Mouse (Mus musculus) frontal cortex, postnatal 10 days (tissue): ENCODE data around the gene Kcnip3.

Experiments used
- DNase-seq, 2 experiments: peaks; one replicate each; pipeline ENCODE4 v3.0.0; 2022; ENCODE audit warnings: low spot score in 2 of 2, mixed read lengths in 1 of 2

Gene Kcnip3

DNA sequence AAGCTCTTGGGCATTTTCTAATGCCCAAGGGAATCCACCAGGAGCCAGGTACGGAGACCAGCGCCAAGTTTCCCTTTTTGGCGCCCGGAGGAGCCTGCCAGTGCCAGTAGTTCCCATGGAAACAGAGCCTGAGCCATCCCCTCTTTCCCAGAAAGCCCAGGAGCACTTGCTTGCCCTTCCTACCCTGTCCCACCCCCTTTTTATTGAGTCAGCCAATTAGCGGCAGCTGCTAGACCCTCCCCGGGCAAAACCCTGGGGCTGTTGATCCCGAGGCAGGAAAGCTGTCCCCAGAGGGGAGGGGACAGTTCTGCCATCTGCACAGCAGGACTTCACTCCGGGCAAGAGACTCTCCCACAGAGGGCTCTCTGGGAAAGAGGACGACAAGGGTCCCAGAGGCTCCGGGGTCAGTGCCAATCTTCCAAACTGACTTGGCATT lies at the start of gene Kcnip3:
Gene Kcnip3, minus strand, starts transcription at position 89 of the 436 bp plus-strand sequence.
- DNase-seq: peak; percentile 72 to 82

DNA sequence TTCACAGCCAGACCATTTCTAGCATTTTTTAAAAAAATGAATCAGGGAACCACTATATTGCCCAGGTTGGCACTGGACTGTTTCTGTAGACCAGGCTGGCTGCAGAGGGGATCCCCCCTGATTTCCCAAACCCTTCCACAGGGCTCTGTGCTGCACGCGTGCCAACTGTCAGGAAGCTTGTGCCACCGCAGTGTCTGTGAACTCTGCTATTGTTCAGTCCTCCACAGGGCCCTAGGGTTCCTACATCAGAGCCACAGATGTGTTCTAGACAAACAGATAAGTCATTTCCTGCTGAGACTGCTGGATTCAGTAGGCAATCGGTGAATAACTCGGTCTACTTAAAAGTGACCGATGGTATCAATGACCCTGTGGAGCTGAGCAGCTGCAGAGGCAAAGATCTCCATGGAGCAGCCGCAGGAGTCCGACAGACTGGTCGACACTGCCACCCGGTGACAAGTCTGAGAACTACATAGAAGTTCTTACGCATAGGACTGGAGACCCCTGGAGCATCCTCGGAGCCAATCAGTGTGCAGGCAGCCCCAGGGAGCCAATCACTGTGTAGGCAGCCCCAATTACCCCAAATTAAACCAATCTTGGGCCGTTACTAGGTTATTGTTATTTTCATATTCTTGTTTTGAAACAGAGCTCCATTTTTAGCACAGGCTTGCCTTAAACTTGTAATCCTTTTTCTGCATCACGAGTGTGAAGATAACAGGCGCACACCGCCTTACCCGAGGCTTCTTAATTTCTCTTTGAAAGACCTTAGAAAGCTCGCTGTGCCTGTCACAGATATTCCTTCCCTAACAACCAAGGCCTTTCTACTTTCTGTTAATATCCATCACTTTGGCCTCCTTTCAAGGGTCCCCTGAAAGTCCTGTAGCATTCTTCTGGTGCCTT lies 37.4 kb upstream of the Kcnip3 start:
- DNase-seq: peak; percentile 89 to 96

DNA sequence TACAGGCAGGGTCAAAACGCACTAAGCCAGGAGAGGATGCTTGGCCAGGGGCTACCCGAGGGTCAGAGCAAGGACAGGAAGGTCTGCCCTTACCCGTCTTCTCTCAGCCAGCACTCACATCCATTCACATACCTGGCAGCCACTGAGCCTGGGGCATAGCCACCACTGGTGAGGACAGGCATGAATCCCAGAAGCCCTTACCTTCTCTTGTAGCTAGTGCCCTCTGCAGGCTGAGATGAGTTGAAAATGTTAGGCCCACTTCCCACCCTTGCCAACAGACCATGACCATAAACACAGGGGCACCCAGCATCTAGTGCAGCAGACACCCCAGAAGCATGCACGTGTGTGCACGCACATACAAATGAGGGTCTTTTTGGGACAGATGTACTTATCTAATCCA lies 29.2 kb upstream of the Kcnip3 start:
- peak in 1 of 2 experiments; percentile 44 for DNase-seq

DNA sequence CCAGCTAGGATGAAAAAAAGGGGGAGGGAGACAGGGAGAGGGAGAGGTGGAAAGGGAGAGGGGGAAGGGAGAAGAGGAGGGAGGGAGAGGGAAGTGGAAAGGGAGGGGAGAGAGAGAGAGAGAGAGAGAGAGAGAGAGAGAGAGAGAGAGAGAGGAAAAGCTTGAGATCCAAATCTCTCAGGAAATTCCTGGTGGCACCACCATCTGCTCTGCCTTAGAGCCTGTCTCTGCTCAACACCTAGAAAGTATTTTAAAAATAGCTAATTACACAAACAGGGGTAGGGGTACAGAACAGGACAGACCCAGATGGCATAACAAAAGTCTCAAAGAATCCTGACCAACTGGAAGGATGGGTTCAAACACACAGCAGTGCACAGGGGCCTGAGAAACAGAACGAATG lies 28.6 kb upstream of the Kcnip3 start:
- no peak for DNase-seq

DNA sequence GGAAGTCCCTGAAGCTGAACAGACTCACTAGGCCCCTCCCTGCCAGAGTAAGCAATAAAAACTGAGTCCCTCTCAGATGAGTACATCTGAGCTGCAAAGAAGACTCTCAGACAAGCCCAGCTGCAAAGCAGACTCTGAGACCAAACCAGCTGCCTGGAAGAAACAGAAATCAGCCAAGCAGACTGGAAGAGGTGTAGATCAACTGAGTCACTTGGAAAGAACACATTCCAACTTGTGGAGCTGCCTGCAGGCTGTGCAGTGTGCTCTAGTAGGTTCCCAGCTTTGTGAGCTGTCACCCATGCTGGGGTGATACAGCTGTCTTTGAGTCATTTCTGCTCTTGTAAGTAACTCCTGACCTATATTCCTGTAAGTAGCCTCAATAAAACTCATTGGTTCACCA lies 27.8 kb upstream of the Kcnip3 start:
- DNase-seq: no peak

DNA sequence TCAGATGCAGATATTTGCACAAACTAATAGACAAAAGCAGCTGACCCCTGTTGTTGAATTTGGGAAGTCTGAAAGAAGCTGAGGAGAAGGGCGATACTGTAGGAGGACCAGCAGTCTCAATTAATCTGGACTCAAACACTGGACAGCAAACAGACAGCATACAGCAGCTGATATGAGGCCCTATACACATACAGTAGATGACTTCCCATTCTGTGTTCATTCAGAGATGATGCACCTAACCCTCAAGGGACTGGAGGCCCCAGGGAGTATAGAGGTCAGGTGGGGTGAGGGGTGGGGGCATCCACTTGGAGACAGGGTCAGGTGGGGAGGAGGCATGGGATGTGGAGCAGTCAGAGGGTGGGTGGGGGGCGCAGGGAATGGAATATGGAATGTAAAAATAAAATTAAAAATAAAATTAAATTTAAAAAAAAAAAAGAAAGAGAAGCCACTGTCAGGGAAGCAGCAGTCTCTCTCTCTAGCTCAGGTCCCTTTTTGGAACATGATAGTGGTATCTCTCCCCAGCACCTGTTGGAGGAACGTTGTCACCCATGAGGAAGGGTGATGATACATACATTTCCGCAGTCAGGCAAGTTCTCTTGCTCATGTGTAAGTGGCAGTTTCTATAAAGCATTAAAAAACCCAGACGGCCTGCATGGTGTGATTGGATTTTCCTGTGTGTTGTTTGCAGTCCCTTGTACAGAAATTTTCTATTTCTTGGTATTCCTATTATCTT lies 26.6 kb upstream of the Kcnip3 start:
- no peak for DNase-seq

DNA sequence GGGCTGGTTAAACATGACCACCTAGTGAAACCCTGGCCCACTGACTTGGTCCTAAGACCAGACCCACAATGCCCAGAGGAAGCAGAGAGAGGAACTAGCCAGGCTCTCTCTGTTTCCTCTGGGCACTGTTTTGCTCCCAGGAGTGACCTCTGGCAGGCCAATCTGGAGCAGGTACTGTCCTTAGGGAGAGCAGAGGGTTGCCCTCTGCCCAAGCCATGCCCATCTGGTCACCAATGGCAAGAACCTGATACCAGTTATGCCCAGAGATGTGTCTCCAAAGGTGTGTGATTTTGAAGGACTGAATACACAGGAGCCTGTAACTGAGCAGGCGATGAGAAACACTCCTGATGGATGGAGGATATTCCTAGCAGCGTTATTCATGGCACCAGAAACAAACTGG lies 19.8 kb upstream of the Kcnip3 start:
- DNase-seq: no peak

DNA sequence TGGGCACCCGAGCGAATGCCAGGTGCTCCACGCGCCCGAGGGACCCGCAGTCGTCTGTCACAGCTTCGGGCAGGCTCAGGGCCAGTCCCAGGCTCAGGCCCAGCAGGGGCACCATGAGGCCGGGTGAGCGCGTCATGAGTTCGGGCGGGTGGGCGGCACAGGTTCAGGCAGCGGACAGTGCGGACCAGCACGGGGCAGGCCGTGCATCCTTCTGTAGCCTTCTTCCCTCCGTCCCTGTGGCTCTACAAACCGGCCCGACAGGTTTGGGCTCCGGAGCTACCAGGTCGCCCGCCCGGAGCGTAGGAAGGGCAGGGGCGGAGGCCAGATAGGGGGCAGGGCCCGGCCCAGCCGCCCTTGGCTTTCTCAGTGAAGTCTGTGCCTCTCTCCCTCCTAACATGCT lies 19.3 kb upstream of the Kcnip3 start, which contains the start of gene Prom2:
Gene Prom2, minus strand, starts transcription at position 283 of the 400 bp plus-strand sequence.
- DNase-seq: no peak

DNA sequence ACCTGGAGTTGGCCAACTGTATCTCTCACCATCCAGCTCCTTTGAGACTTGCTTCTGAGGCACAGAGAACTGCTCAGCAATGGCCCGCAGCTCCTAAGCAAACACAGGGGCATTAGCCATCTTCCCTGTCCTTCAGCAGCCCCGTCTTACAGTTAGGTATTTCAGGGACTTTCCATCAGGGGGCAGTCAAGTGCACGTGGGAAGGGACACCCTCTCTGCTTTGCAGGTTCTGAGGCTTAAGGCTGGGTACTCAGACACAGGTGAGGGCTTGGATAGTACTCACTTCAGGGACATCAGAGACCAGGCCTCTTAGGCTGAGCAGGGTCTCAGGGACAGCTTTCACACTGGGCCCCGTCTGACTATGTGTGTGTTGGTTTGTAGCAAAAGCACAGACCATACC lies 17.6 kb upstream of the Kcnip3 start:
- DNase-seq: no peak

DNA sequence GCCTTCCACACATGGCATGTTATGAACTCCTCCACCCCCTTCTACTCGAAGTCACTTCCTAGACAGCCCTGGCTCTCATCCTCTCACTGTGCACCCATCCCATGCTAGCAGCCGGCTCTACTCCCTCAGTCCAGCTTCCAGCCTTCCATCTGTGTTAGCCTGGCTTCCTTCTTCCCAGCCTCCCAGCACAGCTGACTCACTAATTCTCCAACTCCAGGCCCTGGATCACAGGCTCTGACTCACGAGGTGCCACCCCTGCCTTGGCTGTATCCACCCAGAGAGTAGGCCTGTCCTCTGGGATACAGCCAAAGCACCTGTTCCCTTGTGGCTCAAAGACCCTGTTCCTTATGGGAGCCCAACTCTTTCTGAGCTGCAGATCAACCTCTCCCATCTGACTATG lies 15.7 kb upstream of the Kcnip3 start:
- DNase-seq: no peak

DNA sequence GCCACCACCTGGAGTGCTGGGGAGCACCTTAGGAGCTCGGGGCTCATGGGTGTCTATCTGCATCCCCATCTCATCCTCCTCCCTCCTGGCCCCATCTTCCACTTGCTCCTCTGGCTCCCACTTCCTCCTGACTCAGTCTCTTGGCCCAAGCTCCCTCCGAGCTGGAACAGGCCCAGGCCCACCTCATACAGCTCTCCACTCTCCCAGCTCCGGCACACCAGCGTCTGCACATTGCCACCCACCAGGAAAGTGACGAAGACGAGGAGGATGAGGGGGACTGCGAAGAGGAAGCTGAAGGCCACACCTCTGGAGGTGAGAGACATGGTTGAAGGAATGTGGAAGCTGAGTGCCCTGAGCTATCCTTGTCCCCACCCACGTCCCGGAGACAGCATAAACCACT lies 13.5 kb upstream of the Kcnip3 start:
- no peak for DNase-seq

DNA sequence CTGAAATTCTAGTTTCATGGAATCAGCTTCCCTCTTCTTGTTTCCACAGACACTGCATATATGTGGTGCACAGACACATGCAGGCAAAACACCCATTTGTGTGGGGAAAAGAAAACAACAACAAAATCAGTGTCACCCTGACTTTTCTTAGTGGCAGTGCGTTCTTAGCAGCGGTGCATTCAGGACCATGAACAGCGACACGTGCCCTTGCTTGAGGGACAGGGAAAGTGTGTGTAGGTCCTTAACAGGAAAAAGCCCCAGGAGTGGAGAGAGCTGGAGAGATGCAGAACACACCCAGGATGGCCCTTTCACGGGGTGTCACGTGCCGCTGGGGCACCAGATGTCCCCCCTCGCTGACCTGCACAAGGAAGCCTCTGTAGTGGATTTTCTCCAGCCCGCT lies 10.5 kb upstream of the Kcnip3 start:
- DNase-seq: no peak

DNA sequence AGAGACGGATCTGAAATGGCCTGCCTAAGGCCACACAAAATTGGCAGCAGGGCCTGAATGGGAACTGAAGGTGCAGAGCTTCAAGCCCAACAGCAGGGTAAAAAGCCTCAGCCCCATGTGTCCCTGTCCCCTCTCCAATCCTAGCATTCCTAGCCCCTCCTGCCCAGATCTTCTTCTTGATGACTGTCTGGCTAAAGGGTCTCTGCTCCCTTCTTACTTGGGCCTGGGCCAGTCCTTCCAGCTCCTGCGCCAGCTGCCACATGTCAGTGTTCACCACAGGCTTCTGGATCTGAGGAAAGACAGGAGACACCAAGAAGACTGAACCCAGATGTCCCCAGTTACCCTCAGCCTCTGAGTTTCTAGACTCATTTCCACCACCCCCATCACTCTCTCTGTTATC lies 9.7 kb upstream of the Kcnip3 start:
- no peak for DNase-seq

DNA sequence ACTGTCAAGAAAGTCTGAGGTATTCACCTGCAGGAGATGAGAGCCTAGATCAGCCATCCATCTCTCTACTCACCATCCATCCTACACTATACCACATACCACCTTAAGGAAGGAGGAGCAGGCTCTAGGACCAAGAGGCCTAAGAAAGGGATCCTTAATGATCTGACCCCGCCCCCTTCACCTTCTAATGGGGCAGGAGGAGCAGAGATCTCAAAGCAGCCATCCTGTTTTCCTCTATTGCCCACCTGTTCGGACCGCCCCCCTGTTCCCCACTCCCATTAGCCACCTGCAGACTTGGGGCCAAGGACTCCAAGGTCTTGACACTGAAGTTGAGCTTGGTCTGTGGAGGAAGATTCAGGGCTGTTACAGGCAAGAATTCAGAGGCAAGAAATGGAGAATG lies 8.5 kb upstream of the Kcnip3 start:
- no peak for DNase-seq

DNA sequence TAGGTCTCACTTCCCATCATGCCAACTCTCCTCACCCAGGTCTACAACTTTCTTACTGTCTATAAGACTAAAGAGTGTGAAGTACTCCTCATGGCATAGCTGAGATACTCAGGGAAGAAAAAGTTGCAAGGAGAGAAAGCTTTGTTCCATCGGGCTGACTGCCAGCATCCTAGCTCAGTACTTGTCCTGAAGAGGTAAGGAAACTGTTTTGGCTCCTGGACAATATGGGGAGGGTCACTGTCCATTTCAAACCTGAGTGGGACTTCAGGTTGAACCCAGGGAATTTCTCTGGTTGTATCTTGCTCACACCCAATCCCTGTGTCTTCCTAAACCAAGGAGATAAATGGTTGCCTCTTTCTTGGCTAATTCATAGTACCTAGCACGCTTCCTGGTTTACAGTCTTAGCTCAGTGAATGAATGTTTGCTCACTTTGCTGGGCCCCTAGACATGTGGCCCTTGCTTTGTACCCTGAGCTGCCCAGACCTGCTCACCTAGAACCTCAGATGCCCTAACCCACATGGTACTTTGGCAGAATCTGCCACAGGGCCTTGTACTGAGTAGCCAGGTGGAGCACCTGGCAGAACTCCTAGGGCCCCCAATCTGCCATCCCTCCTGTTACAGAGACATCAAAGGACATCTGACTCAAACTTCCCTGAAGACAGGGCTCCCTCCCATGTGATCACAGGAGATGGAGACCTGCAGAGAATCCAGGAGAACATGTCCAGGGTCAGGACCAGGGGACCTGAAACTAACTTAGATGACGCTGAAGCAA lies 3.3 kb upstream of the Kcnip3 start:
- DNase-seq: no peak

DNA sequence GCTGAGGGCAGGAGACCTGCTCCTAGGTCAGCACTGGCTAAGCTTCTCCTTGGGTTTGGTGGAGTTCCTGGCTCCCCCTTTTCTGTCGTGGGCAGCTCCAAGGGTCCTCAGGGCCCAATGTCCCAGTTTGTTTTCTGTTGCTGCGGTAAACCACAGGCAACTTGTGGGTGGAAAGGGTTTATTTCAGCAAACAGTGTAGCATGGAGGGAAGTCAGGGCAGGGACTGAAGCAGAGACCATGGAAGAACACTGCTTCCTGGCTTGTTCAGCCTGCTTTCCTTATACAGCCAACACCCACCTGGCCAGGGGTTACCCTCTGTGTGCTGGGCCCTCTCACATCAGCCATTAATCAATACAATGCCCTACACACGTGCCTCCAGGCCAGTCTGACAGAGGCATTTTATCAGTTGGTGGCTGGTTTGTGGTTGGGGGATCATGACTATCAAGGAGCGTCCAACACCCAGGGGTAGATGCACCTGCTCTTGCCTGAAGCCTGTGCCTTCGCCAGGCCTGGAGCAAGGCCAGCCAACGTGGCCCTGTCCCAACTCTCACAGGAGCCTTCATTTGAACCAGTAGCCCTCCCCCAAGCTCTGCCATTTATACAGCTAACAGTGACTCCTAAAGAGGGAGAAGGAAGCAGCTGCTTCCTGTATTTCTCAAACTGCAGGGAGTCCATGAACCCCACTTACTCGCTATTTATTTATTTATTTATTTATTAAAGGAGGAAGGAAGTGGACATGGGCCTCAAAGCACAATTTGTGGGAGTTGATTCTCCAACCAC lies 2.2 kb upstream of the Kcnip3 start:
- no peak for DNase-seq

DNA sequence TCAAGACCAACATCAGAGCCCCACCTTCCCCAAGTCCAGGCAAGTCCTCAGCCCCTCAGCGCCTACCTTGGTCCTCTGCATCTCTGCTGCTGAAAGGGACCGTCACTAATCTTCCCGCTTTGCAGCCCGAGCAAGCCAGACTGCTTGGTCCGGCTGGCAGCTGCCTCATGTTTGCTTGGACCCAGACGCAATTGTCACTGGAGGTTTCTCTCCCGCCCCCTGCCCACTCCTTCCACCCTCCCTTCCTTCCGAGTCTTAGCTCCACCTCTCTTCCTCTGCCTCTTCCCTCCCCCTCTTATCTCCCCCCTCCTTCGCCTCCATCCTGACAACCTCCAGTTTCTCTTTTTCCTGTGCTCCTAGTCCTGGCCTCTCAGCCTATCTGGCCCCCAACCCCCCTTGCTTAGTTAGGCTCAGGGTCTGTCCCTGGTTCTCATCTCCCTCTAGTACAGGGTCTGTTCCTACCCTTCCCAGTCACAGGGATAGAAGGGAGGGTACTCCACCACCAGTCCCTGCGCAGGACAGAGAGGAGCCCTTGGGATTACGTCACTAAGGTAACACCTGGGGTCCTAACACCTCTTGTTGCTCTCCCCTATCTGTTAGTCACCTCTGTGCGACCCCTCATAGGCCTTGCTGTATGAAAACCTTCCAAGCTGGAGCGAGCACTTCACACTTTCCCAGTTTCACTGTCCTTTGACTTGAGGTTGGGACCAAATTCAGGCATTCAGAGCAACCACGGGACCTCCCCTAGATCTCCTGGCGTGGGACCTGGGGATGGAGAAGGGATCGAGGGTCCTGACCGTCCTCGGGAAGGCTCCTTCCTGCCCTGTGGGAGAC lies 505 bp downstream of the Kcnip3 start:
- DNase-seq: peak; percentile 65 to 75

DNA sequence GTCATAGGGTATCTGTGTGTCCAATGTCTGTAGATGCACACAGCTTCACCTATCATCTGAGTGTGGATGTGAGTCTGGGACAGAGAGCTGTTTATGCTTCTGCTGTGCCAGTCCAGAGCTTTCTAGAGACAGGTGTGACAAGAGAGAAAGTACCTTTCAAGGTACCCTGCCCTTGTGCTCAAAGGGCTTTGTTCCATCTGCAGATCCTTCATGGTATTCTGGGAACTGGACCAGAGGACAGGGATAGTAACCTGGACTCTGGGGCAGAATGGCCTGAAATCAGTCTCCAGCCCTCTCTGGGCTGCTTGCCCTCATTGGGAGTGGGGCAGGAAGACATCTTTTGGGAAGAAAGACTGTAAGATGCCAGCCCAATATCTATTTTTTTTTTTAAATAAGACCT lies 1.8 kb downstream of the Kcnip3 start:
- no peak for DNase-seq

DNA sequence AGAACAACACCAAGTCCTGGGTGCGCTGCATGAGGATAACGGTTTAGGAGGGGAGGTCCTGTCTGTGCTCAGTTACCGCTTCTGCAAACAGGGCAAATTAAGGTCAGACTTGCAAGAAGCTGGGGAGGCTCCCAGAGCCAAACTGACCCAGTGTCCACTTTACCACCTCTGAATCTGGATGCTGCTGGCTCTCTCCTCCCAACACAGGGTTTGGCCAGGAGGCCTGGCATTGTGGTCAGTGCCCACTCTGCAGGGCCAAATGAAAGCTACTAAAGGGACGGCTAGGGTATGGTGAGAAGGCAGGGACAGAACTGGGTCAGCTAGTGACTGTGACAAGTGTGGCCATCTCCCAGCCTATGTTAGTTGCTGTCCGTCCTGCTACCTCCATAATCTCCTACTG lies 2.6 kb downstream of the Kcnip3 start:
- DNase-seq: no peak

DNA sequence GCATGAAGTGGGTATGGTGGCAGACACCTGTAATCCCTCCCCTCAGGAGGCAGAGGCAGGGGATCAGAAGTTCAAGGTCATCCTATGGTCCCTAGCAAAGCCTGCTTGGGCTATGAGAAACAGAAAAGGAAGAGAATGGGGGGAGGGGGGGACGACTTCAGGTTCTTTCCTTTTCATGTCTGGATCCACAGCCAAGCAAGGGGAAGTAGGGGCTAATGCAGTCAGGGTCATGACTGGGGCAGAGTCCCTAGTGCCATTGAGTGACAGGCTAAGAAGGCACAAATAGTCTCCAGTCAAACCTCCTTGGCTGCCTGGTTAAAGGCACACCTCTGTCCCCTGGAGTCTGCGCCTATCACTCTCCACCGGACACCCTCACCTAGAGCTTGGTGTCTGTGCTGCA lies 3.1 kb downstream of the Kcnip3 start:
- no peak for DNase-seq

DNA sequence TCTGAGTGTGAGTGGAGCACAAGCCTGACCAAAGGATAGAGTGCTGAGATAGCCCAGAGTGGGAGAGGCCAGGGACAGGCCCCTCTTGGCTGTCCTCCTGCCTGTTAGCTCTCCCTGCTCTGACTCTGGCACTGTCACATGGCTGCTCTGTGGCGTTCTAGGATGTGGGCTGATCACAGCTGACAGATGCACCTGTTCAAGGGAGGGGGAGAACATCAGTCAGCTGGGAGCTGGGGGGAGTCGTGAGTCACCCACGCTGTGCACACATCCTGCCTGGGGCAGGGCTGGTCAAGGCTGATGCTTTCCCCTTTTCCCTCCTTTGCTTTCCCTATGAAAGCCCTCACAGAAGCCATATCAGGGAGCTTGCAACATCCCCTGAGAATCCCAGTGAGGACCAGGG lies 3.6 kb downstream of the Kcnip3 start:
- DNase-seq: no peak
